In the genomic region with DNA sequence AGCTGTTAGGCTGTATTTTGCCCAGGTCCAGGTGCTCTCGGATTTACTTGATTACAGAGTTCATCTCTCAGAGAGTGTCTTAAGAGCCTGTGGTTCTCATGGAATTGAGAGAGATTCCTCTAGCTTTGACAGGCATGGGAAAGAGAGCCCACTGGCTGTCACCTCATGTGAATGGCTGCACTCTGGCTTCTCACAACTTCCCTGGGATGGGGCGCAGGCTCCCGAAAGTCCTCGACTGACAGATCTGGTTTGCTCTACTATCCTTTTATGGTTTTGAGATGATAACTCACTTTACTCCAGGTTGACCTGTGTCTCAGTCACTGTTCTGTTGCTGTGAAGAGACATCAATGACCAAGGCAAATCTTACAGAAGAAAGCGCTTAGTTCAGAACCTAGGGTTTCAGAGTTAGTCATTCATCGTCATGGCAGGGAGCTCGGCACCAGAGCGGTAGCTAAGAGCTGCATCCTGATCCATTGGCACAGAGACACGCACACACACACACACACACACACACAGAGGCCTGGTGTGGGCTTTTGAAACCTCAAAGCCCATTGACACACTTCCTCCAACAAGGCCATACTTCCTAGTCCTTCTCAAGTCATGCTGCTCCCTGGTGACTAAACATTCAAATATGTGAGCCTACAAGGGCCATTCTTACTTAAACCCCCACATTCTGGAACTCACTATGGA, we compare ENCODE assay signal across 15 mouse cellular contexts. TPM values are rescaled to one million over a fixed set of nuclear protein-coding genes. Genes with fewer than 3 reads are reported as not detected.
DNase-seq lines count a peak whose midpoint lies in the region; ATAC-seq and TF ChIP-seq lines count a peak whose summit lies in the region.
"Had no signal": no experiment of that assay in that cellular context is flagged by ENCODE, and none has a peak within 500 bp of the region (broad histone marks: within the 10 kb centered on the region; RNA-seq: fewer than 3 reads in every experiment).

No protein-coding gene starts in this region.

- TF ChIP-seq EP300 in liver, postnatal 0 days (IDR thresholded peaks at IDR 0.05; ENCODE audit: low read depth) = no peak
- TF ChIP-seq EP300 in stomach, postnatal 0 days (optimal IDR thresholded peaks at IDR 0.05) = no peak

- no peak for TF ChIP-seq CTCF in liver, postnatal 0 days (IDR thresholded peaks at IDR 0.05; ENCODE audit: low read depth)
- no peak for TF ChIP-seq CTCF in bone marrow macrophage, adult 2 months (IDR thresholded peaks at IDR 0.05; ENCODE audit: low read depth, low read length)
- no peak for TF ChIP-seq CTCF in stomach, postnatal 0 days (IDR thresholded peaks at IDR 0.05; ENCODE audit: low read depth)

- H3K9me3 ChIP-seq in liver, postnatal 0 days (ENCODE audit: low read length) = no peaks in the 10 kb centered on the region
- no peaks in the 10 kb centered on the region for H3K9me3 ChIP-seq in stomach, postnatal 0 days (ENCODE audit: control insufficient read depth, low read length)
- H3K9me3 ChIP-seq: hindbrain, embryonic 15.5 days; liver, embryonic 13.5 days had no signal

- DNase-seq in liver, postnatal 0 days = peak; percentile 43
- no peak for DNase-seq in liver
- peak; percentile 13 to 58 for DNase-seq in urinary bladder, postnatal 4 days (ENCODE audit: low spot score in 2 of 2)
- DNase-seq in urinary bladder, adult 2 months (ENCODE audit: low spot score) = no peak
- DNase-seq in stomach, postnatal 0 days (ENCODE audit: low spot score) = no peak
- DNase-seq in left cerebral cortex, adult 8-10 months (ENCODE audit: low spot score in 2 of 2) = no peak
- DNase-seq: liver, embryonic 13.5 days had no signal

- no peak overlapping the region; the same call in 1 of the 2 replicates for H3K4me2 ChIP-seq in liver, postnatal 0 days (ENCODE audit: low read depth, low read length)
- H3K4me2 ChIP-seq in stomach, postnatal 0 days (replicated peaks; ENCODE audit: low read depth) = no peak overlapping the region
- H3K4me2 ChIP-seq: hindbrain, embryonic 15.5 days; liver, embryonic 13.5 days had no signal

- peaks cover 19% of the 10 kb centered on the region for H3K36me3 ChIP-seq in liver, postnatal 0 days (replicated peaks; ENCODE audit: insufficient read depth, low read length)
- H3K36me3 ChIP-seq in stomach, postnatal 0 days (ENCODE audit: control insufficient read depth, insufficient read depth, low read length) = peaks cover 4% of the 10 kb centered on the region; the same call in 1 of the 2 replicates
- H3K36me3 ChIP-seq: liver, embryonic 13.5 days had no signal

- 67% methylated on average over 9 of the region's 9 CpGs for WGBS in liver, postnatal 0 days (ENCODE audit: insufficient replicate concordance)
- WGBS in stomach, postnatal 0 days = 88% methylated on average over 9 of the region's 9 CpGs

- 0 out of 2 replicates have a peak overlapping the region, but pooled peaks have one; percentile 22 for H3K27ac ChIP-seq in liver, postnatal 0 days (ENCODE audit: low read depth)
- peak overlapping the region; percentile 71 for H3K27ac ChIP-seq in bone marrow macrophage, adult 2 months (ENCODE audit: insufficient read depth, low read depth, low read length)
- H3K27ac ChIP-seq in stomach, postnatal 0 days (replicated peaks) = no peak overlapping the region
- H3K27ac ChIP-seq: heart, adult 2 months; hindbrain, embryonic 15.5 days; kidney, postnatal 0 days; layer of hippocampus, adult 2 months; liver, embryonic 13.5 days had no signal

- H3K4me3 ChIP-seq in liver, postnatal 0 days (ENCODE audit: low read depth, low read length) = no peak overlapping the region
- no peak overlapping the region; the same call in 1 of the 2 replicates for H3K4me3 ChIP-seq in bone marrow macrophage, adult 2 months (ENCODE audit: insufficient read depth, low read length)
- H3K4me3 ChIP-seq in stomach, postnatal 0 days (ENCODE audit: low read depth, low read length) = no peak overlapping the region
- H3K4me3 ChIP-seq: erythroblast, embryonic 14.5 days; heart, adult 2 months; hindbrain, embryonic 15.5 days; layer of hippocampus, adult 2 months; liver, embryonic 13.5 days had no signal

- no peaks in the 10 kb centered on the region for H3K27me3 ChIP-seq in liver, postnatal 0 days (ENCODE audit: insufficient read depth, low read length)
- H3K27me3 ChIP-seq in stomach, postnatal 0 days (ENCODE audit: control insufficient read depth, insufficient read depth, low read length) = no peaks in the 10 kb centered on the region
- H3K27me3 ChIP-seq: hindbrain, embryonic 15.5 days; liver, embryonic 13.5 days had no signal

- H3K4me1 ChIP-seq in liver, postnatal 0 days (ENCODE audit: insufficient read depth) = peaks cover 17% of the 10 kb centered on the region
- peaks cover 70% of the 10 kb centered on the region for H3K4me1 ChIP-seq in bone marrow macrophage, adult 2 months (ENCODE audit: control insufficient read depth, insufficient read depth, low read length)
- H3K4me1 ChIP-seq in stomach, postnatal 0 days (replicated peaks; ENCODE audit: control insufficient read depth, insufficient read depth) = peaks cover 5% of the 10 kb centered on the region

- TF ChIP-seq POLR2A in bone marrow macrophage, adult 2 months (IDR thresholded peaks at IDR 0.05; ENCODE audit: borderline replicate concordance, low read depth, low read length) = no peak

- no peak overlapping the region for H3K9ac ChIP-seq in liver, postnatal 0 days (replicated peaks)
- no peak overlapping the region for H3K9ac ChIP-seq in stomach, postnatal 0 days (ENCODE audit: low read length)
- H3K9ac ChIP-seq: hindbrain, embryonic 15.5 days; liver, embryonic 13.5 days had no signal

- ATAC-seq in liver, postnatal 0 days = no peak
- ATAC-seq in stomach, postnatal 0 days (ENCODE audit: low FRiP score, low TSS enrichment) = no peak
- ATAC-seq: forebrain, embryonic 16.5 days; intestine, postnatal 0 days had no signal

RNA-seq across cellular contexts. Expression of a gene that starts 28.6 kb away (rescaled TPM):
- 8.9 and 9.2 TPM in 2 replicates for polyA plus RNA-seq in liver, postnatal 0 days (2015; fragmentation: Nextera tagmentation; extraction: Ambion mirVana)
- 26.4 and 27.9 TPM in 2 replicates for polyA plus RNA-seq in urinary bladder, adult 2 months (2012; rRNA removed)
- polyA plus RNA-seq in bone marrow macrophage, adult 2 months (2012; ENCODE audit: insufficient read depth, insufficient read length, missing spikeins) = 72.9 and 73.7 TPM in 2 replicates
- 32.6 and 35.7 TPM in 2 replicates for polyA plus RNA-seq in stomach, postnatal 0 days (2015; fragmentation: Nextera tagmentation; extraction: Ambion mirVana)
- 10 to 100 TPM in 1 of 4 experiments, 1 to 10 TPM in 3; 7.9 to 11.2 (median 9.4) TPM for total RNA-seq in left cerebral cortex, adult 8-10 months (2022)
- polyA plus RNA-seq: erythroblast, embryonic 14.5 days had no signal

Comparison
In these comparisons a context has a peak if more than half of its experiments do, and no peak if none do; other contexts are left out.
1. DNase-seq: peak in liver, postnatal 0 days (single experiment) and urinary bladder, postnatal 4 days (2 of 2); none in liver (single experiment), urinary bladder, adult 2 months (single experiment), stomach, postnatal 0 days (single experiment) and left cerebral cortex, adult 8-10 months (0 of 2).